Mouse (Mus musculus) mesoderm, embryonic 11.5 days (tissue): ENCODE measurements around the gene Dgcr2.

ENCODE experiments used
- DNase-seq: peaks from one replicate; pipeline ENCODE4 v3.0.0-alpha.2; 2012; ENCODE audit warnings: low read depth, low spot score

The Dgcr2 gene

GRCm38 (mm10) chr16:17809125-17809524, 89.2 kb downstream of the Dgcr2 start:
- DNase-seq = no peak

GRCm38 (mm10) chr16:17807192-17808009, 91.0 kb downstream of the Dgcr2 start:
- DNase-seq = peak; percentile 92

GRCm38 (mm10) chr16:17806581-17807191, 91.7 kb downstream of the Dgcr2 start:
- DNase-seq = no peak

GRCm38 (mm10) chr16:17804982-17805381, 93.4 kb downstream of the Dgcr2 start:
- no peak for DNase-seq

- DNase-seq = no peak
These were observed 93.9 kb downstream of the Dgcr2 start for GRCm38 (mm10) chr16:17804449-17804912.

GRCm38 (mm10) chr16:17803675-17804448, 94.5 kb downstream of the Dgcr2 start:
- no peak for DNase-seq

- no peak for DNase-seq
These were observed 95.3 kb downstream of the Dgcr2 start for GRCm38 (mm10) chr16:17802839-17803674.

GRCm38 (mm10) chr16:17802456-17802838, 95.9 kb downstream of the Dgcr2 start:
- no peak for DNase-seq

GRCm38 (mm10) chr16:17801777-17802455, 96.4 kb downstream of the Dgcr2 start:
- DNase-seq = no peak

- no peak for DNase-seq
These were observed 98.8 kb downstream of the Dgcr2 start for GRCm38 (mm10) chr16:17799584-17799983.

- no peak for DNase-seq
These were observed 99.8 kb downstream of the Dgcr2 start for GRCm38 (mm10) chr16:17798321-17799180.

- no peak for DNase-seq
These were observed 100.5 kb downstream of the Dgcr2 start for GRCm38 (mm10) chr16:17797812-17798311.

GRCm38 (mm10) chr16:17796971-17797811, 101.2 kb downstream of the Dgcr2 start, which contains the start of gene Scarf2:
Gene Scarf2 (plus strand): TSS chr16:17797282.
- no peak for DNase-seq

- no peak for DNase-seq
These were observed 101.8 kb downstream of the Dgcr2 start for GRCm38 (mm10) chr16:17796519-17796918.

- DNase-seq = no peak
These were observed 102.7 kb downstream of the Dgcr2 start for GRCm38 (mm10) chr16:17795643-17796042.

- no peak for DNase-seq
These were observed 104.3 kb downstream of the Dgcr2 start for GRCm38 (mm10) chr16:17794047-17794446.

GRCm38 (mm10) chr16:17792728-17793127, 105.6 kb downstream of the Dgcr2 start:
- no peak for DNase-seq
